Mouse (Mus musculus): Measurements from ENCODE around the gene Chac1.
A peak's percentile ranks its signal among the peaks of the same experiment; 100 is the strongest.

The Chac1 gene

GRCm38 (mm10) chr2:119336470-119336869 is 14.6 kb upstream of the Chac1 start:
- Histone ChIP-seq H3K27me3 (ENCODE audit: control insufficient read depth, insufficient read depth, low read length, poor library complexity, severe bottlenecking) (no peaks in the 10 kb centered on the region), H3K36me3 (ENCODE audit: control insufficient read depth, insufficient read depth, low read length, poor library complexity, severe bottlenecking) (no peaks in the 10 kb centered on the region)
- DNase-seq (ENCODE audit: low read depth, low spot score): no peak

- H3K36me3 ChIP-seq (ENCODE audit: control insufficient read depth, insufficient read depth, low read length, poor library complexity, severe bottlenecking): no peaks in the 10 kb centered on the region
- peak; percentile 86 for DNase-seq (ENCODE audit: low read depth, low spot score)
- no peaks in the 10 kb centered on the region for H3K27me3 ChIP-seq (ENCODE audit: control insufficient read depth, insufficient read depth, low read length, poor library complexity, severe bottlenecking)
These were observed 13.4 kb upstream of the Chac1 start for GRCm38 (mm10) chr2:119337425-119338265.

- no peaks in the 10 kb centered on the region for H3K27me3 ChIP-seq (ENCODE audit: control insufficient read depth, insufficient read depth, low read length, poor library complexity, severe bottlenecking)
- H3K36me3 ChIP-seq (ENCODE audit: control insufficient read depth, insufficient read depth, low read length, poor library complexity, severe bottlenecking): no peaks in the 10 kb centered on the region
- DNase-seq (ENCODE audit: low read depth, low spot score): peak; percentile 36
These were observed 6.4 kb upstream of the Chac1 start for GRCm38 (mm10) chr2:119344537-119345138.

- Histone ChIP-seq H3K36me3 (ENCODE audit: control insufficient read depth, insufficient read depth, low read length, poor library complexity, severe bottlenecking) (no peaks in the 10 kb centered on the region), H3K27me3 (ENCODE audit: control insufficient read depth, insufficient read depth, low read length, poor library complexity, severe bottlenecking) (no peaks in the 10 kb centered on the region)
- DNase-seq (ENCODE audit: low read depth, low spot score): no peak
These were observed 2.7 kb downstream of the Chac1 start for GRCm38 (mm10) chr2:119353707-119354106.

- Histone ChIP-seq H3K27me3 (ENCODE audit: control insufficient read depth, insufficient read depth, low read length, poor library complexity, severe bottlenecking) (no peaks in the 10 kb centered on the region), H3K36me3 (ENCODE audit: control insufficient read depth, insufficient read depth, low read length, poor library complexity, severe bottlenecking) (no peaks in the 10 kb centered on the region)
- no peak for DNase-seq (ENCODE audit: low read depth, low spot score)
These were observed 4.1 kb downstream of the Chac1 start for GRCm38 (mm10) chr2:119355089-119355488.

GRCm38 (mm10) chr2:119355651-119356050 is 4.6 kb downstream of the Chac1 start:
- Histone ChIP-seq H3K36me3 (ENCODE audit: control insufficient read depth, insufficient read depth, low read length, poor library complexity, severe bottlenecking) (no peaks in the 10 kb centered on the region), H3K27me3 (ENCODE audit: control insufficient read depth, insufficient read depth, low read length, poor library complexity, severe bottlenecking) (no peaks in the 10 kb centered on the region)
- no peak for DNase-seq (ENCODE audit: low read depth, low spot score)

GRCm38 (mm10) chr2:119356310-119356709 is 5.3 kb downstream of the Chac1 start:
- Histone ChIP-seq H3K36me3 (ENCODE audit: control insufficient read depth, insufficient read depth, low read length, poor library complexity, severe bottlenecking) (no peaks in the 10 kb centered on the region), H3K27me3 (ENCODE audit: control insufficient read depth, insufficient read depth, low read length, poor library complexity, severe bottlenecking) (no peaks in the 10 kb centered on the region)
- no peak for DNase-seq (ENCODE audit: low read depth, low spot score)

GRCm38 (mm10) chr2:119356805-119357204 is 5.8 kb downstream of the Chac1 start:
- DNase-seq (ENCODE audit: low read depth, low spot score): peak; percentile 53
- H3K27me3 ChIP-seq (ENCODE audit: control insufficient read depth, insufficient read depth, low read length, poor library complexity, severe bottlenecking): no peaks in the 10 kb centered on the region

GRCm38 (mm10) chr2:119358249-119358648 is 7.2 kb downstream of the Chac1 start:
- no peaks in the 10 kb centered on the region for H3K27me3 ChIP-seq (ENCODE audit: control insufficient read depth, insufficient read depth, low read length, poor library complexity, severe bottlenecking)
- peak; percentile 39 for DNase-seq (ENCODE audit: low read depth, low spot score)
- no peaks in the 10 kb centered on the region for H3K36me3 ChIP-seq (ENCODE audit: control insufficient read depth, insufficient read depth, low read length, poor library complexity, severe bottlenecking)

More at GRCm38 (mm10) chr2:119356805-119357204, 5.8 kb downstream of the Chac1 start:
- no peaks in the 10 kb centered on the region for H3K36me3 ChIP-seq (ENCODE audit: control insufficient read depth, insufficient read depth, low read length, poor library complexity, severe bottlenecking)

GRCm38 (mm10) chr2:119359721-119360291 is 8.8 kb downstream of the Chac1 start:
- DNase-seq (ENCODE audit: low read depth, low spot score): no peak
- Histone ChIP-seq H3K36me3 (ENCODE audit: control insufficient read depth, insufficient read depth, low read length, poor library complexity, severe bottlenecking) (no peaks in the 10 kb centered on the region), H3K27me3 (ENCODE audit: control insufficient read depth, insufficient read depth, low read length, poor library complexity, severe bottlenecking) (no peaks in the 10 kb centered on the region)

GRCm38 (mm10) chr2:119364969-119365368 is 13.9 kb downstream of the Chac1 start:
- Histone ChIP-seq H3K27me3 (ENCODE audit: control insufficient read depth, insufficient read depth, low read length, poor library complexity, severe bottlenecking) (no peaks in the 10 kb centered on the region), H3K36me3 (ENCODE audit: control insufficient read depth, insufficient read depth, low read length, poor library complexity, severe bottlenecking) (no peaks in the 10 kb centered on the region)
- DNase-seq (ENCODE audit: low read depth, low spot score): no peak

- H3K27me3 ChIP-seq (ENCODE audit: control insufficient read depth, insufficient read depth, low read length, poor library complexity, severe bottlenecking): no peaks in the 10 kb centered on the region
These were observed 16.3 kb downstream of the Chac1 start for GRCm38 (mm10) chr2:119367346-119367745.

GRCm38 (mm10) chr2:119370116-119370515 is 19.1 kb downstream of the Chac1 start:
- no peaks in the 10 kb centered on the region for H3K36me3 ChIP-seq (ENCODE audit: control insufficient read depth, insufficient read depth, low read length, poor library complexity, severe bottlenecking)
- no peaks in the 10 kb centered on the region for H3K27me3 ChIP-seq (ENCODE audit: control insufficient read depth, insufficient read depth, low read length, poor library complexity, severe bottlenecking)
- no peak for DNase-seq (ENCODE audit: low read depth, low spot score)

More at GRCm38 (mm10) chr2:119367346-119367745, 16.3 kb downstream of the Chac1 start:
- DNase-seq (ENCODE audit: low read depth, low spot score): no peak
- H3K36me3 ChIP-seq (ENCODE audit: control insufficient read depth, insufficient read depth, low read length, poor library complexity, severe bottlenecking): no peaks in the 10 kb centered on the region

- Histone ChIP-seq H3K36me3 (ENCODE audit: control insufficient read depth, insufficient read depth, low read length, poor library complexity, severe bottlenecking) (peaks cover 6% of the 10 kb centered on the region), H3K27me3 (ENCODE audit: control insufficient read depth, insufficient read depth, low read length, poor library complexity, severe bottlenecking) (no peaks in the 10 kb centered on the region)
- DNase-seq (ENCODE audit: low read depth, low spot score): no peak
These were observed 26.3 kb downstream of the Chac1 start for GRCm38 (mm10) chr2:119377286-119377685.

GRCm38 (mm10) chr2:119377826-119378225 is 26.8 kb downstream of the Chac1 start:
- Histone ChIP-seq H3K27me3 (ENCODE audit: control insufficient read depth, insufficient read depth, low read length, poor library complexity, severe bottlenecking) (no peaks in the 10 kb centered on the region), H3K36me3 (ENCODE audit: control insufficient read depth, insufficient read depth, low read length, poor library complexity, severe bottlenecking) (peaks cover 10% of the 10 kb centered on the region)
- DNase-seq (ENCODE audit: low read depth, low spot score): no peak
